ENCODE assay signal across 28 mouse cellular contexts in the genomic region with DNA sequence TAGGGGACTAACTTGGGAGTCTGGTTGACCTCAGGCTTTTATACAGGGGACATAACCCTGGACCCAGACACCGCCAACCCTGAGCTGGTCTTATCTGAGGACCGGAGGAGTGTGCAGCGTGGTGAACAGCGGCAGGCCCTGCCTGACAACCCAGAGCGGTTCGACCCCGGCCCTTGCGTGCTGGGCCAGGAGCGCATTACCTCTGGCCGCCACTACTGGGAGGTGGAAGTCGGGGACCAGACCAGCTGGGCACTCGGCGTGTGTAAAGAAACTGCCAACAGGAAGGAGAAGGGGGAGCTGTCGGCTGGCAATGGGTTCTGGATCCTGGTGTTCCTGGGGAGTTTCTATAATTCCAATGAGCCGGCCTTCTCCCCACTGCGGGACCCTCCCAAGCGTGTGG. TPM values are rescaled to one million over a fixed set of nuclear protein-coding genes. Genes with fewer than 3 reads are reported as not detected.
DNase-seq lines count a peak whose midpoint lies in the region; ATAC-seq and TF ChIP-seq lines count a peak whose summit lies in the region.
"Had no signal": no experiment of that assay in that cellular context is flagged by ENCODE, and none has a peak within 500 bp of the region (broad histone marks: within the 10 kb centered on the region; RNA-seq: fewer than 3 reads in every experiment).

No protein-coding gene starts in this region.

- H3K27ac ChIP-seq in heart, embryonic 13.5 days (replicated peaks), result peak overlapping the region; percentile 92
- no peak overlapping the region for H3K27ac ChIP-seq in ES-Bruce4 (ENCODE audit: insufficient read depth, low read length)
- H3K27ac ChIP-seq in heart, embryonic 16.5 days (ENCODE audit: low read length), result peak overlapping the region; percentile 97
- no peak overlapping the region for H3K27ac ChIP-seq in kidney, embryonic 14.5 days (ENCODE audit: low read depth, low read length)
- H3K27ac ChIP-seq: forebrain, embryonic 13.5 days; hindbrain, embryonic 14.5 days; liver, embryonic 13.5 days; macrophage; neural tube, embryonic 15.5 days; stomach, embryonic 15.5 days had no signal

- H3K4me1 ChIP-seq in heart, embryonic 13.5 days, result peaks cover 99% of the 10 kb centered on the region
- H3K4me1 ChIP-seq in ES-Bruce4 (ENCODE audit: control insufficient read depth, insufficient read depth, low read length), result no peaks in the 10 kb centered on the region
- H3K4me1 ChIP-seq in heart, embryonic 16.5 days (ENCODE audit: control insufficient read depth, insufficient read depth, low read length), result peaks cover 95% of the 10 kb centered on the region
- H3K4me1 ChIP-seq in kidney, embryonic 14.5 days (ENCODE audit: control insufficient read depth, insufficient read depth, low read length), result no peaks in the 10 kb centered on the region
- H3K4me1 ChIP-seq: forebrain, embryonic 13.5 days had no signal

- H3K4me2 ChIP-seq in heart, embryonic 13.5 days, result peak overlapping the region; percentile 38; the same call in 1 of the 2 replicates
- H3K4me2 ChIP-seq in heart, embryonic 16.5 days (ENCODE audit: low read depth, low read length), result peak overlapping the region; percentile 19; the same call in 1 of the 2 replicates
- H3K4me2 ChIP-seq in kidney, embryonic 14.5 days (replicated peaks; ENCODE audit: low read depth, low read length), result no peak overlapping the region
- H3K4me2 ChIP-seq: forebrain, embryonic 13.5 days; hindbrain, embryonic 14.5 days; liver, embryonic 13.5 days; neural tube, embryonic 15.5 days; stomach, embryonic 15.5 days had no signal

- TF ChIP-seq POLR2A in ES-Bruce4 (IDR thresholded peaks at IDR 0.05; ENCODE audit: insufficient read depth, low read length), result no peak

- peaks cover 65% of the 10 kb centered on the region for H3K36me3 ChIP-seq in heart, embryonic 13.5 days
- H3K36me3 ChIP-seq in ES-Bruce4 (ENCODE audit: control insufficient read depth, insufficient read depth, low read length, poor library complexity, severe bottlenecking), result peaks cover 25% of the 10 kb centered on the region
- peaks cover 34% of the 10 kb centered on the region for H3K36me3 ChIP-seq in heart, embryonic 16.5 days (ENCODE audit: control insufficient read depth, insufficient read depth)
- peaks cover 55% of the 10 kb centered on the region for H3K36me3 ChIP-seq in kidney, embryonic 14.5 days (ENCODE audit: control insufficient read depth, insufficient read depth, low read length)

- TF ChIP-seq EP300 in ES-Bruce4 (IDR thresholded peaks at IDR 0.05; ENCODE audit: insufficient read depth, low read depth, low read length), result no peak

- WGBS in heart, embryonic 13.5 days, result 58% methylated on average over 17 of the region's 17 CpGs
- 51% methylated on average over 17 of the region's 17 CpGs for WGBS in heart, embryonic 16.5 days
- 90% methylated on average over 17 of the region's 17 CpGs for WGBS in kidney, embryonic 14.5 days

- no peak for ATAC-seq in heart, embryonic 13.5 days (ENCODE audit: extremely low read depth, insufficient number of reproducible peaks, low FRiP score, low TSS enrichment)
- no peak for ATAC-seq in heart, embryonic 16.5 days (replicated peaks; ENCODE audit: extremely low read depth, insufficient read depth, low FRiP score)
- ATAC-seq in kidney, embryonic 14.5 days (ENCODE audit: low FRiP score, low TSS enrichment), result no peak
- ATAC-seq: forebrain, embryonic 13.5 days; intestine, postnatal 0 days; lung, postnatal 0 days had no signal

- TF ChIP-seq CTCF in ES-Bruce4 (IDR thresholded peaks at IDR 0.05; ENCODE audit: low read depth, low read length), result no peak

- H3K9ac ChIP-seq in heart, embryonic 13.5 days, result peak overlapping the region; percentile 70
- H3K9ac ChIP-seq in ES-Bruce4 (ENCODE audit: low read depth, poor library complexity, severe bottlenecking), result no peak overlapping the region
- peak overlapping the region; percentile 64 for H3K9ac ChIP-seq in heart, embryonic 16.5 days (ENCODE audit: low read length)
- no peak overlapping the region for H3K9ac ChIP-seq in kidney, embryonic 14.5 days (ENCODE audit: low read depth, low read length)
- H3K9ac ChIP-seq: forebrain, embryonic 13.5 days; hindbrain, embryonic 14.5 days; liver, embryonic 13.5 days; neural tube, embryonic 15.5 days; stomach, embryonic 15.5 days had no signal

- H3K27me3 ChIP-seq in heart, embryonic 13.5 days (replicated peaks), result peaks cover 22% of the 10 kb centered on the region
- no peaks in the 10 kb centered on the region for H3K27me3 ChIP-seq in ES-Bruce4 (ENCODE audit: control insufficient read depth, insufficient read depth, low read length, poor library complexity, severe bottlenecking)
- no peaks in the 10 kb centered on the region for H3K27me3 ChIP-seq in heart, embryonic 16.5 days (ENCODE audit: control insufficient read depth, insufficient read depth, low read length)
- no peaks in the 10 kb centered on the region for H3K27me3 ChIP-seq in kidney, embryonic 14.5 days (ENCODE audit: control insufficient read depth, insufficient read depth, low read length)

- H3K4me3 ChIP-seq in heart, embryonic 13.5 days, result no peak overlapping the region
- peak overlapping the region; percentile 20 for H3K4me3 ChIP-seq in ES-Bruce4 (ENCODE audit: low read depth, low read length)
- no peak overlapping the region for H3K4me3 ChIP-seq in heart, embryonic 16.5 days (ENCODE audit: low read length)
- H3K4me3 ChIP-seq in kidney, embryonic 14.5 days (ENCODE audit: low read length), result no peak overlapping the region
- H3K4me3 ChIP-seq: forebrain, embryonic 13.5 days; liver, embryonic 13.5 days; neural tube, embryonic 15.5 days; stomach, embryonic 15.5 days had no signal

- no peaks in the 10 kb centered on the region for H3K9me3 ChIP-seq in heart, embryonic 13.5 days
- H3K9me3 ChIP-seq in ES-Bruce4 (replicated peaks; ENCODE audit: control insufficient read depth, insufficient read depth, low read length, poor library complexity, severe bottlenecking), result no peaks in the 10 kb centered on the region
- no peaks in the 10 kb centered on the region for H3K9me3 ChIP-seq in heart, embryonic 16.5 days (replicated peaks; ENCODE audit: control insufficient read depth, low read length)
- no peaks in the 10 kb centered on the region for H3K9me3 ChIP-seq in kidney, embryonic 14.5 days (ENCODE audit: control insufficient read depth, low read length)
- H3K9me3 ChIP-seq: forebrain, embryonic 13.5 days; liver, embryonic 13.5 days; neural tube, embryonic 15.5 days; stomach, embryonic 15.5 days had no signal

- DNase-seq in heart, adult 11 months, result peak; percentile 91
- no peak for DNase-seq in heart, postnatal 4 days
- DNase-seq in heart, adult 9 months (ENCODE audit: low spot score in 2 of 2), result no peak
- no peak for DNase-seq in Muller cell, postnatal 12 days (ENCODE audit: inconsistent ontology term)
- DNase-seq: cerebellum, adult 11 months; cerebellum, adult 9-10 months; cerebellum, postnatal 36 days; gastrocnemius, postnatal 25 days; kidney, adult 9 months; kidney, postnatal 14 days; liver, embryonic 13.5 days; lung, adult 18-20 months; midbrain, embryonic 14.5 days; retina, postnatal 1 day; thymus, postnatal 14 days had no signal

RNA-seq across cellular contexts. Expression of a gene that starts 12.2 kb away (rescaled TPM):
- total RNA-seq in heart, postnatal 4 days (2021), result 10 to 100 TPM; 21.3 TPM
- 25.6 and 28.2 TPM in 2 replicates for polyA plus RNA-seq in heart, embryonic 13.5 days (2015; fragmentation: Nextera tagmentation; extraction: Ambion mirVana)
- polyA plus RNA-seq in ES-Bruce4 (2011; ENCODE audit: insufficient read depth, insufficient read length, low read depth, missing spikeins), result 22.5 and 25.6 TPM in 2 replicates
- polyA plus RNA-seq in heart, embryonic 16.5 days (2015; fragmentation: Nextera tagmentation; extraction: Ambion mirVana), result 37.1 and 40.3 TPM in 2 replicates
- polyA plus RNA-seq in kidney, embryonic 14.5 days (2014; fragmentation: Nextera tagmentation; extraction: Ambion mirVana), result 16.7 and 19.8 TPM in 2 replicates

RNA-seq across cellular contexts. Expression of a gene that starts 35.7 kb away (rescaled TPM):
- total RNA-seq in heart, postnatal 4 days (2021), result 10 to 100 TPM; 46.8 to 50.0 TPM
- polyA plus RNA-seq in heart, embryonic 13.5 days (2015; fragmentation: Nextera tagmentation; extraction: Ambion mirVana), result 26.4 and 28.5 TPM in 2 replicates
- 2.9 and 3.7 TPM in 2 replicates for polyA plus RNA-seq in ES-Bruce4 (2011; ENCODE audit: insufficient read depth, insufficient read length, low read depth, missing spikeins)
- 33.9 and 35.2 TPM in 2 replicates for polyA plus RNA-seq in heart, embryonic 16.5 days (2015; fragmentation: Nextera tagmentation; extraction: Ambion mirVana)
- polyA plus RNA-seq in kidney, embryonic 14.5 days (2014; fragmentation: Nextera tagmentation; extraction: Ambion mirVana), result 31.8 and 32.7 TPM in 2 replicates

RNA-seq across cellular contexts. Expression of a gene that starts 35.7 kb away (rescaled TPM):
- under 1 TPM in 1 of 2 experiments, not detected in 1; 0.10 TPM for total RNA-seq in heart, postnatal 4 days (2021)
- polyA plus RNA-seq in heart, embryonic 13.5 days (2015; fragmentation: Nextera tagmentation; extraction: Ambion mirVana), result 0.43 and 0.76 TPM in 2 replicates
- polyA plus RNA-seq in ES-Bruce4 (2011; ENCODE audit: insufficient read depth, insufficient read length, low read depth, missing spikeins), result not detected in 2 replicates
- polyA plus RNA-seq in heart, embryonic 16.5 days (2015; fragmentation: Nextera tagmentation; extraction: Ambion mirVana), result 0.26 and 0.39 TPM in 2 replicates
- polyA plus RNA-seq in kidney, embryonic 14.5 days (2014; fragmentation: Nextera tagmentation; extraction: Ambion mirVana), result 0.63 and 0.65 TPM in 2 replicates
- total RNA-seq: hematopoietic stem cell, adult 5-6 weeks; megakaryocyte-erythroid progenitor cell, adult 5-6 weeks had no signal

RNA-seq across cellular contexts. Expression of a gene that starts 41.4 kb away (rescaled TPM):
- total RNA-seq in heart, postnatal 4 days (2021), result 10 to 100 TPM; 21.8 to 22.6 TPM
- 14.4 and 14.9 TPM in 2 replicates for polyA plus RNA-seq in heart, embryonic 13.5 days (2015; fragmentation: Nextera tagmentation; extraction: Ambion mirVana)
- polyA plus RNA-seq in ES-Bruce4 (2011; ENCODE audit: insufficient read depth, insufficient read length, low read depth, missing spikeins), result 7.7 and 8.0 TPM in 2 replicates
- polyA plus RNA-seq in heart, embryonic 16.5 days (2015; fragmentation: Nextera tagmentation; extraction: Ambion mirVana), result 21.8 and 27.5 TPM in 2 replicates
- 29.9 and 146 TPM in 2 replicates for polyA plus RNA-seq in kidney, embryonic 14.5 days (2014; fragmentation: Nextera tagmentation; extraction: Ambion mirVana)
- polyA plus RNA-seq: macrophage had no signal

RNA-seq across cellular contexts. Expression of a gene that starts 51.4 kb away (rescaled TPM):
- total RNA-seq in heart, postnatal 4 days (2021), result 100 to 1,000 TPM; 161 to 165 TPM
- polyA plus RNA-seq in heart, embryonic 13.5 days (2015; fragmentation: Nextera tagmentation; extraction: Ambion mirVana), result 151 and 166 TPM in 2 replicates
- 104 and 105 TPM in 2 replicates for polyA plus RNA-seq in ES-Bruce4 (2011; ENCODE audit: insufficient read depth, insufficient read length, low read depth, missing spikeins)
- 172 and 176 TPM in 2 replicates for polyA plus RNA-seq in heart, embryonic 16.5 days (2015; fragmentation: Nextera tagmentation; extraction: Ambion mirVana)
- polyA plus RNA-seq in kidney, embryonic 14.5 days (2014; fragmentation: Nextera tagmentation; extraction: Ambion mirVana), result 229 and 304 TPM in 2 replicates

Comparison
In these comparisons a context has a peak if more than half of its experiments do, and no peak if none do; other contexts are left out.
1. H3K27ac ChIP-seq: peak in heart, embryonic 13.5 days (single experiment) and heart, embryonic 16.5 days (single experiment); none in ES-Bruce4 (single experiment) and kidney, embryonic 14.5 days (single experiment).
2. H3K9ac ChIP-seq: peak in heart, embryonic 13.5 days (single experiment) and heart, embryonic 16.5 days (single experiment); none in ES-Bruce4 (single experiment) and kidney, embryonic 14.5 days (single experiment).